Mouse (Mus musculus): ENCODE results near the gene Gna11.

Gene Gna11

DNA sequence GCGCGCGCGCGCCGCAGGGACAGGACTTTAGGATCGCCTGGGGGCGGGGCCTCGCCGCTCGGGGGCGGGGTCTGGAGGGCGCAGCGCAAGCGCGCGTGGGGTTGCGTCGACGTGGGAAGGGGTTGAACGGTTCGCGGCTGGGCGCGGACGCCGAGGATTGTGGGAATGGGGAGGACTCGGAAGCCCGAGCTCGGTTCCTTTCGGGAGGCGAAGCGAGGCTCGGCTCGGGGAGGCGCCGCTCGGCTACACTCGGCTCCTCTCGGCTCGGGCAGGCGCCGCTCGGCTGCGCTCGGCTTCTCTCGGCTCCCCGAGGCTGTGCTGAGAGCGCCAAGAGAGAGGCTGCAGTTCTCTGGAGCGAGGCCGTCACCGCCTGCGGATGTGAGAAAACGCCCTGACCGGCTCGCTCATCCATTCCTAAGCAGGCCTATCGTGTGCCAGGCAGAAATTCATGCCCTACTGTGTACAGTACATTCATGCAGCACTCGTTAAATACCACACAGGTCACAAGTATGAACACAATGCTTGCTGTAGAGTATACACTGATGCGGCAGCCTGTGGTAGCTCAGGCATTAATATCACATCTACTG lies at the start of gene Gna11:
Gna11 (minus strand) TSS at position 30 of the 587 bp plus-strand sequence.
- peak; percentile 95 for DNase-seq (ENCODE audit: low spot score)

DNA sequence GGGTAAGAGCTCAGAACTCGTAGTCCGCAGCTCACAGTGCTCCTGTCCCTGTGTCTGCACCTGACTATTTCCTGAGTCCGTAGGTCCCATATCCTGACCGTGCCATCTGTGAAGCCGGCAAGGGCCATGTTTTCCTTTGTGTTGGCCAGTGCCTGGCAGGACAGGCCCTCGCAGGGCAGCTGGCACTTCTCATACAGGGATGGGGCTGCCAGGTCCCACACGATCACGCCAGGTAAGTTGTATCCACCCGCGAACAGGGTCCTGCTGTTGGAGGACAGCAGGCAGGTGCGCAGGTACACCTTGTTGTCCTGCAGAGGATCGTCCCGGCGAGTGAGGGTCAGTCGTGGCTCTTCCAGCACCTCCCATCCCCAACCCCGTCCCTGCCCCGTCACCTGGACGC lies 48.9 kb upstream of the Gna11 start:
- no peak for DNase-seq (ENCODE audit: low spot score)

GRCm38 (mm10) chr10:81593223-81593622 lies 48.2 kb upstream of the Gna11 start:
- no peak for DNase-seq (ENCODE audit: low spot score)

- DNase-seq (ENCODE audit: low spot score), result no peak
These were observed 47.6 kb upstream of the Gna11 start for GRCm38 (mm10) chr10:81592631-81593030.

GRCm38 (mm10) chr10:81591846-81592245 lies 46.9 kb upstream of the Gna11 start:
- DNase-seq (ENCODE audit: low spot score), result no peak

DNA sequence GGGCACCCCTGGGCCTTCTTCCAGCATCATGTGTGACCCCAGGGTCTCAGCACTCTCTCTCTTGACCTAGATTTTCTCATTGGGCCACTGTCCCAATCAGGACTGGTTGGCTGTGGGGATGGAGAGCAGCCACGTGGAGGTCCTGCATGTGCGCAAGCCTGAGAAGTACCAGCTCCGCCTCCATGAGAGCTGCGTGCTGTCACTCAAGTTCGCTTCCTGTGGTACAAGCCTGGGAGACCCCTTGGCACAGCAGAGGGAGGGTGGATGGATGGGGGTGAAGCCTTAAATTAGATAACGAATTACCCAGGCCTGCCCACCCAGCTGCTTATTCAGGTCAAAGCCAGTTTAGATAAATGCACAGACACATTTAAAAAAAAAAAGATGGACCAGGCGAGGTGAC lies 43.7 kb upstream of the Gna11 start:
- no peak for DNase-seq (ENCODE audit: low spot score)

- DNase-seq (ENCODE audit: low spot score), result no peak
These were observed 38.4 kb upstream of the Gna11 start for GRCm38 (mm10) chr10:81583347-81583746.

GRCm38 (mm10) chr10:81580441-81581070 lies 35.6 kb upstream of the Gna11 start:
- no peak for DNase-seq (ENCODE audit: low spot score)

DNA sequence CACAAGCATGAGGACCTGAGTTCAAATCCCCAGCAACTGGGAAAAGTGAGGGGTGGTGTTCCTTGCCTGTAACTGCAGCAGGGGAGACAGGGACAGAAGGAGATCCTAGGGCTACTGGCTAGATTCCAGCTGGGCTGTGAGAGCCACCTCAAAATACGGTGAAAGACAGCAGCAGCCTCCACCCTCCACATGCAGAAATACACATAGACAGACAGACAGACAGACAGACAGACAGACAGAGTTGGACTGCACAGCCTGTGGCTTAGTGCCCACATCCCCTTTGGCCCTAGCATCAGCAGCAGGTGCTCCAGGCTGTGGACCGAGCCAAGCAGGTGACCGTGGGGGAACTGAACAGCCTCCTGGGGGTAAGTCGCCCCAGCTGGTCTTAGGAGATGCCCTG lies 35.0 kb upstream of the Gna11 start:
- DNase-seq (ENCODE audit: low spot score), result no peak

DNA sequence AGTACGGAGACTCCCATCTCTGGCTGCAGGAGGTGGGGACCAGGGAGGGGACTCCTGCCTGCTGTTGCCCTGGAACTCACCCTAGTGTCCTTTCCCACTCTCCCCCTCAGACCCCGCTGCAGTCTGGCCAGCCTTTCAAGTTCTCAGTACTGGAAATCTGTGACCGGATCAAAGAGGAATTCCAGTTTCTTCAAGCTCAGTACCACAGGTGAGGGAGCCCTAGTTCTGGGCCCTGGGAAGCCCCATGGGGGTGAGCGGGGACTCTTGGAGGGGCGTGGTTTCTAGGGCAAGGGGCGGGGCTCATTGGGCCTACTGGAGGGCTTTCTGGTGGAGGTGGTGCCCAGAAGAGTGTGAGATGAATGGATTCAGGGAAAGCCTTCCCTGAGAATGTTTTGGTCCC lies 30.7 kb upstream of the Gna11 start:
- DNase-seq (ENCODE audit: low spot score), result no peak

- no peak for DNase-seq (ENCODE audit: low spot score)
These were observed 30.2 kb upstream of the Gna11 start for GRCm38 (mm10) chr10:81575208-81575631.

GRCm38 (mm10) chr10:81574081-81575056 lies 29.4 kb upstream of the Gna11 start, which contains the start of gene Tle2:
Tle2 (plus strand) TSS chr10:81574561.
- DNase-seq (ENCODE audit: low spot score), result no peak

DNA sequence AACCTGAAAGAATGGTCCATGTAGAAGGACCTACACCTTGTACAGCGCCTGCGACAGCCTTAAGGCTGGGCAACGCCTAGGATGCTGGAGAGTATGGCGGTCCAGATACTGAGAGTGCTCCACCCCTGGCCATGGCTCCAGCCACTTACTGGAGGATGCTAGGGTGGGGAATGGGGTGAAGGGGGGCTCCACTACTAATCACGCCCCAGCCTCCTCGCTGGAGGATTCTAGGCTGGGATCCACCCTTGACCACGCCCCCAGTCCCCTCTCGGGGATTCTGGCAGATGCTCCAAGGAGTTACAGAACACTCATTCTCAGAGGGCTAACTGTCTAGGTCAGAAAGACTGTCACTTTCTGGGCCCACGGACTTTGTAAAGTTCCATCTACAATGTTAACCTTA lies 28.0 kb upstream of the Gna11 start:
- DNase-seq (ENCODE audit: low spot score), result no peak

GRCm38 (mm10) chr10:81572133-81572671 lies 27.2 kb upstream of the Gna11 start:
- DNase-seq (ENCODE audit: low spot score), result no peak

DNA sequence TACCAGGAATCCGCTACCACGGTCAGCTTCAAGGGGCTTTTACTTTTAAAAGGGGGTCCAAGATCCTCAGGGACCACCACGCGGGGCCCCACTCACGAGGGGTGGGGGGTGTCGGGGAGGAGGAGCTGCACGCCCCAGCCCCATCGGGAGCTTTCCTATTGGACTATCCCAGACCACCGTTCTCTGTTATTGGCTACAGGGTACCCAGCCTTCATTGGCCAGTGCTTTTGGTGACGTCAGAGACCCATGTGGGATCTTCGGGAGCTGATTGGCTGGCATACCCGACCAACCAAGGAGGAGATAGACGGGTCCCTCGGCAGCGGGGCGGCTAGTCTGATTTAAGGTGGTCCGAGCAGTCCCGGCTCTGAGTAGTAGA lies 26.5 kb upstream of the Gna11 start:
- peak; percentile 100 for DNase-seq (ENCODE audit: low spot score)

DNA sequence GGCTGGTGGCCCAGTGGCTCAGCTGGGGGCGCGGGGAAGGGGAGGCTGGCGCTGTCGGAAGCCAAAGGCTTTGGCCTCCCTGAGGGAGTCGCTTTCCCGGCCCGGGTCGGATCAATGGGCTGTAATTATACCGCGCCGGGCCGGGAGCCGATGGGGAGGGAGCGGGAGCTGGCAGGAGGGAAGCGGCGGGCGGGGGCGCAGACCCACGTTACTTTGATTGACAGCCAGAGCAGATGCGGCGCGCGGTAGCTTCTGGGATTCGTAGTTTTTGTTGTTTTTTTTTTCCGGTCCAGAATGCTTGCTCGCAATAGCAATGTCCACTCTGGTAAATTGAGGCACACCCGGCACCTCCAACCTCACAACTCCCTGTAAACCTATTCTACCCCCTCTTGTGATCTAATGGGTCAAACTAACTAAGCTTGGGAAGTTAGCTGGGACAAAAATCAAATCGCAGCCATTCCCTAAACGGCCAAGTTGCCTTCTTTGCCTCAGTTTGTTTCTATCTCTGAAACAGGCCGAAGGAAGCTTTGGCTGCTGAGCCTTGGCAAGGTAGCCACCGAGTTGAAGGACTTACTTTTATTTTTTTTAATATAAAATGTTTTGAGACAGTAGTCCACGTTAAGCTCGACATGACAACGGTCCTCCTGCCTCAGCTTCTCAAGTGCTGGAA lies 26.0 kb upstream of the Gna11 start:
- peak; percentile 80 for DNase-seq (ENCODE audit: low spot score)

DNA sequence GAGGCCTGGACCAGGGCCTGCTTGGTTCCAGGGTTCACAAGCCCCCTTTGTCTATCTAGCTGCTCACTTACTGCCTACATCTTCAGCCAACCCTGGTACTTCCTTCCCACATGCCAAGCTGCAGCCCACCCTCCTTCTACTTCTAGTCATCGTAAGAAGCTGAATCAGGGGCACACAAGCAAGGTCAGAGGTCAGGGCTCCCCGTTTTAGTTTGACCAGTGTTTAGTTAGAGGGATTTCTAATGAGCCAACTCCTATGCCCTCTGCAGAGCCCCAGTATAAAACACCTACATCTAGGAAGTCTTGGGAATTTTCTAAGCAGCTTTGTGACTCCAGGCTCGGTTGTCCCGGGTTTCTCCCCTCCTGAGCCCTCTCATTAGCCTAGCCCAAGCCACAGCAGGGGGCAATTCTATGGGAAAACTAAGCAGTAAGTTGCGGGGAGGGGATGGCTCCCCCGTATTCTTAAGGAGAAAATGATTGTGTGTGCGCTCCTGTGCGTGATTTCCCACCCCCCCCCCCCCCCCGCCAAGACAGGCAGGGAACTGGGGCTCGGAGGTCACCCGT lies 25.3 kb upstream of the Gna11 start:
- no peak for DNase-seq (ENCODE audit: low spot score)

GRCm38 (mm10) chr10:81569507-81570237 lies 24.7 kb upstream of the Gna11 start:
- DNase-seq (ENCODE audit: low spot score), result no peak

DNA sequence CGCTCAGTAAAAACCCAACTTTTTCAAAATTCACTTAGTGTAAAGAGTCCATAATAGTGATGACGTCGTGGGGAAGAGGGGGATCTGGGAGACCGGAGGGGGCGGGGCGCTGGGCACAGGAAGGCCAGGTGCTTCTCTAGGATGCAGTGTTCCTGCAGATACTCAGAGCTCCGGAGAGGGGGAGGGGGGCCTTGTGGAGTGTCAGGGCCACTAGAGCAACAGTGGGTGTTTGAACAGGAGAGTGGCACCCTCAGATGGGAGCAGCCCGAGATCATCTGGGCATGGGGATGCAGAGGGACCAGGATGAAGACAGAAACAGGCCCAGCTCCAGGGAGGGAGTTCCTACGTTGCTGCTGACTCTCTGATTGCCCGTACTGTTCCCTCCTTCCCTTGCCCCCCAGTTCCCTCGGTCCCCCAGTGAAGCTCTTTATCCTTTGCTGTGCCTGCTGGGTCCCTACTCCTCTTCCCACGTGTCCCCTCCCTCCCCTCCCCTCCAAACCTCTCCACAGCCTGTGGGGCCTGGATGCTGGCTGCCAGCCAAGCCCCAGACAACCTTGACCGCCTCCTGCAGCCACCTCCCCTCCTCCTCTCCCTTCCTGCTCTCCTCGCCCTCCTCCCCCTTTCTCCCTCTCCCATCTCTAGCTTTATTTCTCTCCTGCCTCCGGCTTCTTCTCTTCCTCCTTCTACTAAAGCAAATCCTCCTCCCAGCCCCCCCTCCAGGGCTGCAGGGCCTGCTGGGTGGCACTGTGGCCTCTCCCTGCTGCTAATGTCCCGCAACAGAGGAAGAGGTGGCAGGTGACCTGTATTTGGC lies 23.6 kb upstream of the Gna11 start:
- DNase-seq (ENCODE audit: low spot score), result no peak
